ENCODE assay signal across 25 mouse cellular contexts in genomic region chr4:133286476-133287077, GRCm38 (mm10). TPM values are rescaled to one million over a fixed set of nuclear protein-coding genes. Genes with fewer than 3 reads are reported as not detected.
A peak's percentile ranks its signal among the peaks of the same experiment; 100 is the strongest.
DNase-seq lines count a peak whose midpoint lies in the region; ATAC-seq lines count a peak whose summit lies in the region.
"Had no signal": no experiment of that assay in that cellular context is flagged by ENCODE, and none has a peak within 500 bp of the region (broad histone marks: within the 10 kb centered on the region; RNA-seq: fewer than 3 reads in every experiment).

No protein-coding gene starts in this region.

- no peaks in the 10 kb centered on the region for H3K36me3 ChIP-seq in heart, embryonic 12.5 days
- H3K36me3 ChIP-seq in liver, embryonic 16.5 days (ENCODE audit: control insufficient read depth, insufficient read depth) = no peaks in the 10 kb centered on the region
- H3K36me3 ChIP-seq: embryonic facial prominence, embryonic 12.5 days; hindbrain, embryonic 10.5 days; intestine, embryonic 15.5 days; limb, embryonic 13.5 days; lung, embryonic 15.5 days; midbrain, embryonic 13.5 days had no signal

- intact Hi-C loops in heart, postnatal 14 days (cut with DNase I) = no loop called here

- 74% methylated on average over 4 of the region's 4 CpGs for WGBS in heart, embryonic 12.5 days
- 45% methylated on average over 4 of the region's 4 CpGs for WGBS in liver, embryonic 16.5 days (ENCODE audit: insufficient replicate concordance)

- peaks cover 28% of the 10 kb centered on the region for H3K4me1 ChIP-seq in heart, embryonic 12.5 days (replicated peaks)
- peaks cover 53% of the 10 kb centered on the region for H3K4me1 ChIP-seq in liver, embryonic 16.5 days (ENCODE audit: control insufficient read depth, low read depth, low read length)
- H3K4me1 ChIP-seq: lung, embryonic 15.5 days had no signal

- no peaks in the 10 kb centered on the region for H3K27me3 ChIP-seq in heart, embryonic 12.5 days (replicated peaks)
- no peaks in the 10 kb centered on the region for H3K27me3 ChIP-seq in liver, embryonic 16.5 days (ENCODE audit: control insufficient read depth, insufficient read depth, low read depth, low read length)
- H3K27me3 ChIP-seq: embryonic facial prominence, embryonic 12.5 days; forebrain, embryonic 13.5 days; intestine, embryonic 15.5 days; limb, embryonic 13.5 days; lung, embryonic 15.5 days; megakaryocyte, embryonic 14.5 days; midbrain, embryonic 13.5 days; Patski had no signal

- H3K9ac ChIP-seq in heart, embryonic 12.5 days = no peak overlapping the region
- no peak overlapping the region for H3K9ac ChIP-seq in liver, embryonic 16.5 days (ENCODE audit: low read depth, low read length)
- H3K9ac ChIP-seq: embryonic facial prominence, embryonic 12.5 days; forebrain, embryonic 13.5 days; intestine, embryonic 15.5 days; limb, embryonic 13.5 days; lung, embryonic 15.5 days; midbrain, embryonic 13.5 days had no signal

- no peak overlapping the region for H3K4me3 ChIP-seq in heart, embryonic 12.5 days
- H3K4me3 ChIP-seq in liver, embryonic 16.5 days (ENCODE audit: low read depth, low read length) = no peak overlapping the region
- H3K4me3 ChIP-seq: embryonic facial prominence, embryonic 12.5 days; forebrain, embryonic 13.5 days; hindbrain, embryonic 10.5 days; intestine, embryonic 15.5 days; limb, embryonic 13.5 days; lung, embryonic 15.5 days; megakaryocyte, embryonic 14.5 days; midbrain, embryonic 13.5 days had no signal

- ATAC-seq in heart, embryonic 12.5 days (ENCODE audit: insufficient number of reproducible peaks, low FRiP score) = no peak
- ATAC-seq in liver, embryonic 16.5 days (ENCODE audit: low read depth) = no peak
- ATAC-seq: forebrain, embryonic 13.5 days; hindbrain, embryonic 16.5 days; midbrain, embryonic 13.5 days; Patski had no signal

- no peak overlapping the region for H3K4me2 ChIP-seq in heart, embryonic 12.5 days
- H3K4me2 ChIP-seq in liver, embryonic 16.5 days (ENCODE audit: low read depth, low read length) = peak overlapping the region; percentile 44
- H3K4me2 ChIP-seq: embryonic facial prominence, embryonic 12.5 days; forebrain, embryonic 13.5 days; intestine, embryonic 15.5 days; limb, embryonic 13.5 days; lung, embryonic 15.5 days; midbrain, embryonic 13.5 days had no signal

- no peak for DNase-seq in heart, postnatal 14 days
- DNase-seq in ES-CJ7 (ENCODE audit: low read depth, low spot score) (peak; percentile 65), R1 (ENCODE audit: low read depth, low spot score) (peak; percentile 77)
- DNase-seq in adrenal gland, postnatal 25 days = no peak
- no peak for DNase-seq in right cerebral cortex, adult 18-20 months
- DNase-seq in adrenal gland, adult (ENCODE audit: inconsistent age in 2 of 2, low spot score in 1 of 2) = no peak
- DNase-seq: cerebellum, adult 11-12 months; cerebellum, postnatal 10 days; kidney, adult 9 months; kidney, postnatal 36 days; lung, postnatal 36 days; right cerebral cortex, postnatal 14 days; spleen, adult 18-20 months had no signal

- no peaks in the 10 kb centered on the region for H3K9me3 ChIP-seq in heart, embryonic 12.5 days (replicated peaks)
- no peaks in the 10 kb centered on the region for H3K9me3 ChIP-seq in liver, embryonic 16.5 days (replicated peaks; ENCODE audit: control insufficient read depth, low read length)
- H3K9me3 ChIP-seq: embryonic facial prominence, embryonic 12.5 days; forebrain, embryonic 13.5 days; hindbrain, embryonic 10.5 days; intestine, embryonic 15.5 days; limb, embryonic 13.5 days; lung, embryonic 15.5 days; megakaryocyte, embryonic 14.5 days; midbrain, embryonic 13.5 days had no signal

- peak overlapping the region; percentile 26; the same call in 1 of the 2 replicates for H3K27ac ChIP-seq in heart, embryonic 12.5 days (ENCODE audit: poor library complexity, severe bottlenecking)
- H3K27ac ChIP-seq in liver, embryonic 16.5 days (ENCODE audit: low read length) = peak overlapping the region; percentile 83
- H3K27ac ChIP-seq: embryonic facial prominence, embryonic 12.5 days; forebrain, embryonic 13.5 days; hindbrain, embryonic 10.5 days; intestine, embryonic 15.5 days; limb, embryonic 13.5 days; lung, embryonic 15.5 days; midbrain, embryonic 13.5 days had no signal

RNA-seq across cellular contexts. Expression of gene Tmem222, which starts 9.0 kb away (rescaled TPM):
- 52.4 and 55.2 TPM in 2 replicates for polyA plus RNA-seq in heart, embryonic 12.5 days (2016; fragmentation: Nextera tagmentation; extraction: Ambion mirVana)
- 10 to 100 TPM; 25.1 to 27.0 TPM for total RNA-seq in heart, postnatal 14 days (2021)
- 32.7 and 34.9 TPM in 2 replicates for polyA plus RNA-seq in liver, embryonic 16.5 days (2015; fragmentation: Nextera tagmentation; extraction: Ambion mirVana)
- 60.2 and 73.3 TPM in 2 replicates for total RNA-seq in adrenal gland, postnatal 25 days (2021)

RNA-seq across cellular contexts. Expression of gene Sytl1, which starts 23.7 kb away (rescaled TPM):
- 0.41 and 0.47 TPM in 2 replicates for polyA plus RNA-seq in heart, embryonic 12.5 days (2016; fragmentation: Nextera tagmentation; extraction: Ambion mirVana)
- 1 to 10 TPM in 1 of 2 experiments, under 1 TPM in 1; 0.84 to 2.4 TPM for total RNA-seq in heart, postnatal 14 days (2021)
- polyA plus RNA-seq in liver, embryonic 16.5 days (2015; fragmentation: Nextera tagmentation; extraction: Ambion mirVana) = 1.1 and 1.4 TPM in 2 replicates
- 1.9 and 2.0 TPM in 2 replicates for total RNA-seq in adrenal gland, postnatal 25 days (2021)

RNA-seq across cellular contexts. Expression of gene Map3k6, which starts 46.0 kb away (rescaled TPM):
- 2.3 and 3.2 TPM in 2 replicates for polyA plus RNA-seq in heart, embryonic 12.5 days (2016; fragmentation: Nextera tagmentation; extraction: Ambion mirVana)
- 10 to 100 TPM; 22.4 to 22.5 TPM for total RNA-seq in heart, postnatal 14 days (2021)
- polyA plus RNA-seq in liver, embryonic 16.5 days (2015; fragmentation: Nextera tagmentation; extraction: Ambion mirVana) = 2.2 and 3.0 TPM in 2 replicates
- total RNA-seq in adrenal gland, postnatal 25 days (2021) = 15.7 and 20.1 TPM in 2 replicates

Comparison
In these comparisons a context has a peak if more than half of its experiments do, and no peak if none do; other contexts are left out.
1. DNase-seq: peak in ES-CJ7 (single experiment) and R1 (single experiment); none in heart, postnatal 14 days (0 of 2), adrenal gland, postnatal 25 days (single experiment), right cerebral cortex, adult 18-20 months (single experiment) and adrenal gland, adult (0 of 2).